Mouse (Mus musculus): ENCODE measurements at regions not wholly inside any gene's neighbourhood (a gene's known extent, or its start where the extent isn't known, plus 50 kb on each side); places are given as distances from the start of the nearest gene placed in this dataset.
A peak's percentile ranks its signal among the peaks of the same experiment; 100 is the strongest.
"Not testable (repeated sequence)": the region's sequence is repeated elsewhere in the genome, so short reads cannot be mapped to it uniquely, and the experiment has no call there.

DNA sequence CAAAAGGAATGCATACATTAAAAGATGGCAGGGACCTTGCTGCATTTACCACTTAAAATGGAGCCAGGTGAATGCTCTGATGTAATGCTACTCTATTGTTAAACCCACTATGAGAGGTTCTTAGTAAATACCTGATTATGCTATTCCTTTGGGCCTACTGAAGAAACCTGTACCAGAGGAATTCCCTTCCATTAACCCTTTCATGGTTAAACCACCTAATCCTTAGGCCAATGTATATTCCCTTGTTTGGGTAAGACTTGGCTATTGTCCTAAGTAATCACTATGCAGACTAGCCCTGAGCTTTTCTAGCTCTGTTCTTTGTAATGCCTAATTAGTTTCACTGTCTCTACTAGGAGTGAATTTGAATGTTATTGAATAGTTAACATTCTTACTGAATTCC is 89.2 kb downstream of the Nap1l3 start:
- not testable (repeated sequence) for H3K9me3 ChIP-seq (ENCODE audit: low read length); H3K4me1 ChIP-seq (replicated peaks; ENCODE audit: low read depth, low read length); H3K27me3 ChIP-seq (ENCODE audit: insufficient read depth, low read length); H3K36me3 ChIP-seq (ENCODE audit: insufficient read depth, low read length); H3K4me3 ChIP-seq (replicated peaks; ENCODE audit: low read length)
- peak; percentile 27; the same call in 1 of the 2 replicates for TF ChIP-seq NANOG (IDR thresholded peaks at IDR 0.05; ENCODE audit: borderline replicate concordance, low read length)

DNA sequence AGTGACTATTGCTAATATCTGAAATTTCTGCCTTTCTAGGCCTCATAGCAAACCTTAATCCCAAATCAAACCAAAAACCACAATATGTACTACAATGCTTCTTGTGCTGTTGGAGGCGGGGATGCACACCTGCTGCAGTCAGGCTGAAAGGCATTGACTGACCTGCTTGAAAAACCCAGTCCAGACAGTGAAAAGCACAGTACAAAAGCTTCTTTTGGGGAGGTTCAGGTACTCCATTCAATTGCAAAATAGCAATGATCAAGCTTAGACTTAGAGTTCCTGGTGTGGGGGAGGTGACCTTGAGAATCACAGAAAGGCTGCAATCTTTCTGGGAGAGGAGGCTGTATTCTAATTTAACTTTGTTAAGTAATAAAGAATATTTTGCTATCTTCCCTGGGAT is 99.0 kb downstream of the Nap1l3 start:
- Histone ChIP-seq H3K4me3 (replicated peaks; ENCODE audit: low read length) (no peak overlapping the region), H3K9me3 (ENCODE audit: low read length) (peaks cover 23% of the 10 kb centered on the region), H3K27me3 (ENCODE audit: insufficient read depth, low read length) (no peaks in the 10 kb centered on the region)

DNA sequence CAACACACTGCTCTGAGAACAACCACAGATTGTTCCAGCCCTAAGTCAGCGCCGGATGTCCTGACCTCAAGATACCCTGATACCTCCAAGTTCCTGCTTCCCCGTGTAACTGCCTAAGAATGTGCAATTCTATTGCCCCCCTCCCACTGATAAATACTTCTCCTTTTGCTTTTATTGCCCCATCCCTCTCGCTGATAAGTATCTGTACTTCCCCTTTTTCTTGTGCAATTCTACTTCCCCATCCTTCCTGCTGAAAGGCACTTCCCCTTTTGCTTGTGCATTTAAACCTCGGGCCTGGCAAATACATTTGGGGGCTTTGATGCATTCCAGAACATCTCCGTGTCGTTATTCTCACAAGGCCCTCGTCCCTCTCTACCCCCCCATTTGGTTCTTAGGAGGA is 126.0 kb downstream of the Nap1l3 start:
- not testable (repeated sequence) for H3K27me3 ChIP-seq (ENCODE audit: insufficient read depth, low read length); H3K9me3 ChIP-seq (ENCODE audit: low read length); H3K4me1 ChIP-seq (replicated peaks; ENCODE audit: low read depth, low read length); H3K4me3 ChIP-seq (replicated peaks; ENCODE audit: low read length); H3K36me3 ChIP-seq (ENCODE audit: insufficient read depth, low read length)

More for the DNA sequence above, 99.0 kb downstream of the Nap1l3 start:
- H3K36me3 ChIP-seq (ENCODE audit: insufficient read depth, low read length), result no peaks in the 10 kb centered on the region
- TF ChIP-seq POU5F1 (IDR thresholded peaks at IDR 0.05; ENCODE audit: borderline replicate concordance, low read length) (no peak), CTCF (conservative IDR thresholded peaks at IDR 0.05; ENCODE audit: low read length) (no peak)
- H3K4me1 ChIP-seq (replicated peaks; ENCODE audit: low read depth, low read length), result no peaks in the 10 kb centered on the region

All from E14TG2a.4 (cell line).